Mouse (Mus musculus) cerebellum, adult 2 months (tissue): ENCODE results near the gene Drap1. TPM values are rescaled to one million over a fixed set of nuclear protein-coding genes. Genes with fewer than 3 reads are reported as not detected.

ENCODE experiments used
- DNase-seq, 2 experiments: peaks; one replicate each; pipeline ENCODE4 v3.0.0; 2021
- H3K27ac ChIP-seq: fragments of 200-500 bp; 2 replicates; pipeline ENCODE4 v1.5.1; 2012; ENCODE audit warnings: low read length, control low read depth, inconsistent platforms; ENCODE audit not compliant: insufficient read depth
- H3K27me3 ChIP-seq: fragments of 200-500 bp; 2 replicates; pipeline ENCODE4 v1.6.1; 2012; ENCODE audit warnings: inconsistent platforms, mild to moderate bottlenecking, low read length, moderate library complexity; ENCODE audit not compliant: control insufficient read depth, insufficient read depth
- H3K4me1 ChIP-seq: fragments of 200-500 bp; 2 replicates; pipeline ENCODE4 v1.6.1; 2011; ENCODE audit warnings: low read length; ENCODE audit not compliant: control insufficient read depth, insufficient read depth
- H3K4me3 ChIP-seq: fragments of 200-500 bp; replicated peaks from 2 replicates; pipeline ENCODE3; 2011; ENCODE audit warnings: mild to moderate bottlenecking, low read depth, low read length, control low read depth; ENCODE audit not compliant: insufficient read depth
- CTCF ChIP-seq: fragments of 200-500 bp; IDR thresholded peaks from 2 replicates; pipeline ENCODE4 v1.5.1; 2011; ENCODE audit warnings: low read depth, mild to moderate bottlenecking, control low read depth, low read length, moderate library complexity, borderline replicate concordance; ENCODE audit not compliant: insufficient read depth
- POLR2A ChIP-seq: fragments of 200-500 bp; IDR thresholded peaks from 2 replicates; pipeline ENCODE4 v1.6.1; 2011; ENCODE audit warnings: low read length, control low read depth, borderline replicate concordance; ENCODE audit not compliant: insufficient read depth
- WGBS: fragments of 180-500 bp; shearing (Covaris S2); methylation state at CpG from one replicate; pipeline ENCODE4 v1.1.7; 2018; 5-methylcytosine and 5-hydroxymethylcytosine counted together
- polyA plus RNA-seq: library from polyadenylated mRNA; depleted of rRNA; stranded (reverse); fragments of >200 nt; gene quantifications from 2 replicates; pipeline ENCODE4 v1.2.3, GENCODE M21; 2012

The Drap1 gene
- polyA plus RNA-seq, 1 experiment = 309 TPM

DNA sequence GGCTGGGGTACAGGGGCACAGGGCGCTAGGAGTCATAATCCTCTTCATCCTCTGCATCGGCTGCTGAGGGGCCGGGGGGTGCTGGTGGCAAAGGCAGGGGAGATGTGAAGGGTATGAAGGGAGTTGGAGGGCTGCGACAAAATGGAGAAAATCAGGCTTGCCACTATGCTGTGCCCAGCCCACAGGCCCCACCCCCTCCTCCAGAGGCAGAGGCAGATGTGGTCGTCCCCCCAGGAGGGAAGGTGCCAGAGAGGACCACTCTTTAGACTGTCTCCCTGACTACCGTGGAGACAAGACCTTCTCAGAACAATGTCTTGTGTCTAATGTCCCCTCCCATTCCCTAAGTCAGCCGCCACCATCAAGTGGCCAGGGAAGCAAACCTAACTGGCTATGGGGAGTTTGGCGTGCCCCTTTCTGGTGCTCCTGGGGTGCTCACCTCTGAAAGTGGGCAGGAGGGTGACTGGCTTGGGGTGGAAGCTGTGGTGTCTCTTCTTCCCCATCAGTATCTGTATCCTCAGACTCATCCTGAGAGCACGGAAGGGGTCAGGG lies 1.8 kb downstream of the Drap1 start:
- TF ChIP-seq CTCF = no peak
- Histone ChIP-seq H3K27ac (no peak overlapping the region), H3K4me1 (peaks cover 33% of the 10 kb centered on the region), H3K4me3 (peak overlapping the region; percentile 86), H3K27me3 (no peaks in the 10 kb centered on the region)
- WGBS = 69% methylated on average over 9 of the region's 9 CpGs
- DNase-seq = no peak

DNA sequence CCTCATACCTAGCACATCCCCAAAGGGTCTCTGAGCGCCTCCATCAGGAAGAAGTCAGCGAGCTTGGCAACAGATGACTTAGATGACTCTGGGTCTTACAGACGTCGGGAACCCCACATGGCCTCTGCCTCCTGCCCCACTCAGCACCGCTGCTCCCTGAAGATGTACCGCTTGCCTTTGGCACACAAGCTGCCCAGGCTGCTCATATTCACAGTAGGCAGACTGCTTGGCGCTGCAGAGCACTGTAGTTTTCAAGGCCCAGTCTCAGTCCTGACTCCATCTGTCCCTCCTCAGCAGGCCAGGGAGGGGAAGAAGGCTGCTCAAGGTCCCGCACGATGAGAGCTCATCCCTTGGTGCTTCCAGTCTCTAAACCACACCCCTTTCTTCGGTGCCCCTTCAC lies 2.5 kb downstream of the Drap1 start:
- DNase-seq = peak; percentile 53 to 69
- 13% methylated on average over 10 of the region's 10 CpGs for WGBS
- TF ChIP-seq POLR2A (no peak), CTCF (no peak)
- H3K4me3 ChIP-seq = peak overlapping the region; percentile 13
- H3K4me1 ChIP-seq = peaks cover 33% of the 10 kb centered on the region
- H3K27ac ChIP-seq = peak overlapping the region; percentile 59; the same call in 1 of the 2 replicates
- no peaks in the 10 kb centered on the region for H3K27me3 ChIP-seq

- no peaks in the 10 kb centered on the region for H3K27me3 ChIP-seq
- peak overlapping the region; percentile 59; the same call in 1 of the 2 replicates for H3K27ac ChIP-seq
- H3K4me1 ChIP-seq = peaks cover 28% of the 10 kb centered on the region
- no peak for DNase-seq
- H3K4me3 ChIP-seq = peak overlapping the region; percentile 13
- TF ChIP-seq POLR2A (no peak), CTCF (no peak)
- 55% methylated on average over 5 of the region's 5 CpGs for WGBS
Observed at GRCm38 (mm10) chr19:5421784-5422183, 3.0 kb downstream of the Drap1 start.

- Histone ChIP-seq H3K27ac (0 out of 2 replicates have a peak overlapping the region, but pooled peaks have one; percentile 8), H3K4me1 (peaks cover 20% of the 10 kb centered on the region), H3K27me3 (no peaks in the 10 kb centered on the region), H3K4me3 (no peak overlapping the region)
- TF ChIP-seq CTCF (no peak), POLR2A (no peak)
- DNase-seq = no peak
- WGBS = 87% methylated on average over 6 of the region's 6 CpGs
Observed at GRCm38 (mm10) chr19:5420579-5420978, 4.2 kb downstream of the Drap1 start.

DNA sequence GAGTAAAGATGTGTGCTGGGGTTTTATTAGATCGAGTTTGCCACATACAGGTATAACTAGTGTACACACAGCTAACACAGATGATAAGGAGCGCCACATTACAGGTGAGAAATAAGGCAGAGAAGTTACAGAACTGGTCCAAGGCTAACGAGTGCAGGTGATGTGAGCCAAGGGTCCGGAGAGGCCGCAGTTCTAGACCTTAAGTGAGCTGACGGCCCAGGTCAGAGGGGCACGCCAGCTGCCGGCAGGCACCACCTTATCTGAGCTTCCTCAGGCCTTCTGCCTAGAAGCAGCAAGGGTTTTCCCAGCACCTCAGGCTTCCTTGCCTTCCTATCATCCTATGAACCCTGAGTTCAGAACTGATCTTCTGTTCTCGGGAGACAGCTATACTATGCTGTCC lies 5.1 kb downstream of the Drap1 start:
- Histone ChIP-seq H3K27ac (no peak overlapping the region), H3K4me1 (peaks cover 20% of the 10 kb centered on the region), H3K4me3 (no peak overlapping the region), H3K27me3 (no peaks in the 10 kb centered on the region)
- WGBS = 92% methylated on average over 9 of the region's 9 CpGs
- TF ChIP-seq CTCF (no peak), POLR2A (no peak)
- no peak for DNase-seq

- 95% methylated on average over 8 of the region's 8 CpGs for WGBS
- Histone ChIP-seq H3K4me1 (peaks cover 20% of the 10 kb centered on the region), H3K4me3 (no peak overlapping the region), H3K27me3 (no peaks in the 10 kb centered on the region), H3K27ac (no peak overlapping the region)
- TF ChIP-seq CTCF = no peak
- no peak for TF ChIP-seq POLR2A
- DNase-seq = no peak
Observed at GRCm38 (mm10) chr19:5418750-5419466, 5.9 kb downstream of the Drap1 start.

DNA sequence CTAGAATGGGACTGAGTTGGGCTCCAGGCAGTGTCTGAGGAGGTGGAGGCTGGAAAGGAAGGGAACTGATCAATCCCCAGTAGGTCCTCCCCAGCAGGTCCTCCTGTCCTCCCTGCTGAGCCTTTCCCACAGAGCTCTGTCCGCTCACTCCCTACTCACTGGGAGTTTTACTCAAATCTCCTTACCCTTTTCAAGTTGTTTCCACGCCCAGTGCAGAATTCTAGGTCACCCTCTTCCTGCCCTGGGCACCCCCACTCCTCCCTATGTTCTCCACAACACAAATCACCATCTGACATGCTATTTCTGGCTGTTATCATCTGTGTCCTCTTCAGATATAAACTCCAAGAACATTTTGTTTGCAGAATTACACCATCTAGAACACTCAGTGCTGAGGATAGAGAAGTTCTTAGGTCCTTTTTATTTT lies 10.2 kb downstream of the Drap1 start:
- DNase-seq = no peak
- H3K27ac ChIP-seq = no peak overlapping the region
- H3K4me1 ChIP-seq = no peaks in the 10 kb centered on the region
- 39% methylated on average over 2 of the region's 2 CpGs for WGBS
- H3K27me3 ChIP-seq = no peaks in the 10 kb centered on the region
- no peak overlapping the region for H3K4me3 ChIP-seq
- TF ChIP-seq POLR2A (no peak), CTCF (no peak)

GRCm38 (mm10) chr19:5413840-5414239 lies 10.9 kb downstream of the Drap1 start:
- no peak for TF ChIP-seq POLR2A
- no peak for TF ChIP-seq CTCF
- Histone ChIP-seq H3K4me1 (no peaks in the 10 kb centered on the region), H3K27me3 (no peaks in the 10 kb centered on the region), H3K27ac (no peak overlapping the region), H3K4me3 (no peak overlapping the region)
- WGBS = 72% methylated on average over 4 of the region's 4 CpGs
- DNase-seq = no peak
